Mouse (Mus musculus) heart, postnatal 4 days (tissue): ENCODE measurements at regions not wholly inside any gene's neighbourhood (a gene's known extent, or its start where the extent isn't known, plus 50 kb on each side); places are given as distances from the start of the nearest gene placed in this dataset.
A peak's percentile ranks its signal among the peaks of the same experiment; 100 is the strongest.
"Not testable (repeated sequence)": the region's sequence is repeated elsewhere in the genome, so short reads cannot be mapped to it uniquely, and the experiment has no call there.

Experiments used
- DNase-seq: peaks from one replicate; pipeline ENCODE4 v3.0.0; 2021

- no peak for DNase-seq
These were observed 141.3 kb upstream of the Fam3c start for GRCm38 (mm10) chr6:22497306-22497705.

GRCm38 (mm10) chr6:22496471-22496870 is 140.4 kb upstream of the Fam3c start:
- DNase-seq = no peak

GRCm38 (mm10) chr6:22493632-22494260 is 137.7 kb upstream of the Fam3c start:
- DNase-seq = peak; percentile 7

GRCm38 (mm10) chr6:22492896-22493295 is 136.9 kb upstream of the Fam3c start:
- DNase-seq = no peak

GRCm38 (mm10) chr6:22490762-22491161 is 134.7 kb upstream of the Fam3c start:
- no peak for DNase-seq

GRCm38 (mm10) chr6:22487467-22487866 is 131.4 kb upstream of the Fam3c start:
- DNase-seq = no peak

GRCm38 (mm10) chr6:22485828-22486518 is 129.9 kb upstream of the Fam3c start:
- no peak for DNase-seq

- not testable (repeated sequence) for DNase-seq
These were observed 126.2 kb upstream of the Fam3c start for GRCm38 (mm10) chr6:22482257-22482656.

- DNase-seq = no peak
These were observed 118.6 kb upstream of the Fam3c start for GRCm38 (mm10) chr6:22474604-22475003.

GRCm38 (mm10) chr6:22474011-22474410 is 118.0 kb upstream of the Fam3c start:
- DNase-seq = no peak

GRCm38 (mm10) chr6:22472400-22472799 is 116.4 kb upstream of the Fam3c start:
- DNase-seq = not testable (repeated sequence)

GRCm38 (mm10) chr6:22467334-22467993 is 111.4 kb upstream of the Fam3c start:
- DNase-seq = no peak

GRCm38 (mm10) chr6:22465926-22466325 is 109.9 kb upstream of the Fam3c start:
- DNase-seq = no peak

GRCm38 (mm10) chr6:22459440-22460016 is 103.5 kb upstream of the Fam3c start:
- no peak for DNase-seq

- DNase-seq = no peak
These were observed 96.2 kb upstream of the Fam3c start for GRCm38 (mm10) chr6:22452203-22452602.

GRCm38 (mm10) chr6:22450501-22450900 is 94.5 kb upstream of the Fam3c start:
- DNase-seq = no peak

GRCm38 (mm10) chr6:22448906-22449305 is 92.9 kb upstream of the Fam3c start:
- no peak for DNase-seq

GRCm38 (mm10) chr6:22447636-22448035 is 91.6 kb upstream of the Fam3c start:
- no peak for DNase-seq

GRCm38 (mm10) chr6:22446621-22447310 is 90.7 kb upstream of the Fam3c start:
- no peak for DNase-seq

GRCm38 (mm10) chr6:22444856-22445255 is 88.8 kb upstream of the Fam3c start:
- DNase-seq = not testable (repeated sequence)

- no peak for DNase-seq
These were observed 88.2 kb upstream of the Fam3c start for GRCm38 (mm10) chr6:22444220-22444619.

GRCm38 (mm10) chr6:22443573-22443972 is 87.5 kb upstream of the Fam3c start:
- no peak for DNase-seq

- no peak for DNase-seq
These were observed 87.1 kb upstream of the Fam3c start for GRCm38 (mm10) chr6:22443170-22443569.
